Mouse (Mus musculus) stomach, postnatal 0 days (tissue): ENCODE measurements at regions not wholly inside any gene's neighbourhood (a gene's known extent, or its start where the extent isn't known, plus 50 kb on each side); places are given as distances from the start of the nearest gene placed in this dataset.

ENCODE experiments used
- ATAC-seq: fragments of 200-750 bp; cut with Nextera tagmentation; 2 replicates; pipeline ENCODE4 v1.8.0; 2017; ENCODE audit not compliant: low FRiP score, low TSS enrichment
- DNase-seq: peaks from one replicate; pipeline ENCODE4 v3.0.0-alpha.2; 2016; ENCODE audit warnings: low spot score
- H3K27ac ChIP-seq: fragments of 300-500 bp; sonication (generic); replicated peaks from 2 replicates; pipeline ENCODE4 v1.5.1; 2014; ENCODE audit warnings: mild to moderate bottlenecking, control low read depth
- H3K27me3 ChIP-seq: fragments of 300-500 bp; sonication (generic); 2 replicates; pipeline ENCODE4 v1.6.1; 2014; ENCODE audit warnings: low read length; ENCODE audit not compliant: control insufficient read depth, insufficient read depth
- H3K36me3 ChIP-seq: fragments of 300-500 bp; sonication (generic); 2 replicates; pipeline ENCODE4 v1.6.1; 2014; ENCODE audit warnings: low read length, mixed read lengths; ENCODE audit not compliant: control insufficient read depth, insufficient read depth
- H3K4me1 ChIP-seq: fragments of 300-500 bp; sonication (generic); replicated peaks from 2 replicates; pipeline ENCODE4 v1.6.1; 2014; ENCODE audit warnings: antibody characterized with exemption; ENCODE audit not compliant: control insufficient read depth, insufficient read depth
- H3K4me2 ChIP-seq: fragments of 300-500 bp; sonication (generic); replicated peaks from 2 replicates; pipeline ENCODE4 v1.6.1; 2014; ENCODE audit warnings: low read depth, mild to moderate bottlenecking, control low read depth, moderate library complexity
- H3K4me3 ChIP-seq: fragments of 300-500 bp; sonication (generic); 2 replicates; pipeline ENCODE4 v1.5.1; 2014; ENCODE audit warnings: low read depth, low read length, control low read depth
- H3K9ac ChIP-seq: fragments of 300-500 bp; sonication (generic); 2 replicates; pipeline ENCODE4 v1.6.1; 2014; ENCODE audit warnings: mild to moderate bottlenecking, low read length, control low read depth, mixed read lengths
- H3K9me3 ChIP-seq: fragments of 300-500 bp; sonication (generic); 2 replicates; pipeline ENCODE4 v1.6.1; 2016; ENCODE audit warnings: low read length; ENCODE audit not compliant: control insufficient read depth
- CTCF ChIP-seq: IDR thresholded peaks from 2 replicates; pipeline ENCODE4 v1.5.1; 2016; ENCODE audit warnings: antibody characterized with exemption, low read depth, mild to moderate bottlenecking, moderate library complexity
- EP300 ChIP-seq: optimal IDR thresholded peaks from 2 replicates; pipeline ENCODE3; 2016; ENCODE audit warnings: antibody characterized with exemption
- WGBS: fragments of 180-500 bp; shearing (Covaris S2); extraction: QIAGEN DNeasy Blood & Tissue Kit; methylation state at CpG from one replicate; pipeline ENCODE4 v1.1.7; 2014; 5-methylcytosine and 5-hydroxymethylcytosine counted together

DNA sequence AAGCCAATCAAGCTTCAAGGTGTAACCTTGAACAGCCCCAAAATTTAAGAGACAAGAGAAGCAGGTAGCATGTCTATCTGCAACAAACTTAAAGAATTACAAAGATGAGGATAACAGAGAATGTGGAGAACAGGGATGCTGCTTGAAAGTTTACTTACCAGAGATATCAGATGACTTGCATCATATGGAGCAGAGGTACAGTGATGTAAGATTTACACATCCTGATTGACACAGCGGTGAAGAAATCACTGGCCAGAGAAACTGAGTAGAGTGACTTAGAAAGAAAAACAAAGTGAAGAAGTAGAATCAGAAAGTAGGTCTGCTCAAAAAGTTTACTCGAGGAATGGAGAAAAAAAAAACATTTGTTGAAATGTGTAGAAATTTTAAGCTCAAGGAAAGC is 54.6 kb upstream of the 4930523C07Rik start:
- no peak for ATAC-seq
- no peak overlapping the region for H3K9ac ChIP-seq
- no peak for TF ChIP-seq CTCF
- no peak for TF ChIP-seq EP300
- no peaks in the 10 kb centered on the region for H3K27me3 ChIP-seq
- no peak overlapping the region for H3K4me2 ChIP-seq
- 81% methylated on average over 2 of the region's 2 CpGs for WGBS
- DNase-seq: no peak
- no peak overlapping the region for H3K27ac ChIP-seq
- no peaks in the 10 kb centered on the region for H3K4me1 ChIP-seq
- H3K36me3 ChIP-seq: no peaks in the 10 kb centered on the region
- no peaks in the 10 kb centered on the region for H3K9me3 ChIP-seq
- H3K4me3 ChIP-seq: no peak overlapping the region

GRCm38 (mm10) chr1:159991734-159992565 is 52.2 kb upstream of the 4930523C07Rik start:
- Histone ChIP-seq H3K4me1 (no peaks in the 10 kb centered on the region), H3K27me3 (no peaks in the 10 kb centered on the region), H3K9ac (no peak overlapping the region), H3K4me2 (no peak overlapping the region), H3K36me3 (no peaks in the 10 kb centered on the region), H3K4me3 (no peak overlapping the region), H3K9me3 (no peaks in the 10 kb centered on the region), H3K27ac (no peak overlapping the region)
- peak; percentile 69 for ATAC-seq
- 39% methylated on average over 4 of the region's 4 CpGs for WGBS
- TF ChIP-seq CTCF (no peak), EP300 (no peak)
- no peak for DNase-seq
